In the genomic region with DNA sequence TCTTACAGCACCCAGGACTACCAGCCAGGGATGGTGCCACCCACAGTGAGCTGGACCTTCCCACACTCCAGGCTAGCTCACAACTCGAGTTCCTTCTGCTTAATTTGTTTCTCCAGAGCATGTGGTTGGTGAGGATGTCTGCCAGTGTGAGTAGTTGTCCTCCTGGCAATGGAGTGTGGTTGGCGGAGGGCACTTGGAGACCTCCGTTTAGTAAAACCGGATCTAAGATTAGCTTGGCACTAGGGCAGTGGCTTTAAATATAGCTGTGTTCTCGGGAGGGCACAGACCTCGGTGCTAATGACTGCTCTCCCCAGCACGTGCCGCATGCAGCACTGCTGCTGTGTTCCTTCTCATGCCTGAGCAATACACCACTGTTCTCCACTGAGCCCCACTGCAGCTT, we compare ENCODE assay signal across 14 mouse cellular contexts. TPM values are rescaled to one million over a fixed set of nuclear protein-coding genes. Genes with fewer than 3 reads are reported as not detected.
DNase-seq lines count a peak whose midpoint lies in the region; ATAC-seq and TF ChIP-seq lines count a peak whose summit lies in the region.
"Had no signal": no experiment of that assay in that cellular context is flagged by ENCODE, and none has a peak within 500 bp of the region (broad histone marks: within the 10 kb centered on the region; RNA-seq: fewer than 3 reads in every experiment).

No protein-coding gene starts in this region.

- H3K27ac ChIP-seq in heart, adult 2 months = peak overlapping the region; percentile 56
- no peak overlapping the region for H3K27ac ChIP-seq in heart, embryonic 10.5 days
- peak overlapping the region; percentile 73 to 76 for H3K27ac ChIP-seq in heart, embryonic 14.5 days (replicated peaks in 1 of 2; ENCODE audit: control insufficient read depth in 1 of 2, insufficient read depth in 1 of 2, low read depth in 2 of 2, low read length in 2 of 2)
- H3K27ac ChIP-seq: embryonic facial prominence, embryonic 10.5 days; forebrain, embryonic 12.5 days; midbrain, embryonic 10.5 days; neural tube, embryonic 13.5 days had no signal

- peak; percentile 39 to 70 for DNase-seq in heart, adult 2 months
- DNase-seq in heart, embryonic 10.5 days (ENCODE audit: low spot score) = no peak
- DNase-seq in right cerebral cortex, adult 2 months (ENCODE audit: low spot score in 2 of 2) = peak; percentile 47 to 58
- no peak for DNase-seq in right cerebral cortex, postnatal 4 days
- peak; percentile 51 for DNase-seq in skeletal muscle tissue, adult 2 months (ENCODE audit: low read depth, low spot score)
- no peak for DNase-seq in urinary bladder, postnatal 14 days (ENCODE audit: low spot score)
- DNase-seq in kidney, postnatal 14 days = no peak
- DNase-seq: kidney, adult 9 months; lung, adult 2 months had no signal

- intact Hi-C loops in heart, adult 2 months (cut with DNase I) = no loop called here

- no peaks in the 10 kb centered on the region for H3K27me3 ChIP-seq in heart, adult 2 months (ENCODE audit: control insufficient read depth, insufficient read depth, low read length)
- H3K27me3 ChIP-seq in heart, embryonic 10.5 days (ENCODE audit: insufficient read depth, poor library complexity, severe bottlenecking) = no peaks in the 10 kb centered on the region
- H3K27me3 ChIP-seq in heart, embryonic 14.5 days (ENCODE audit: control insufficient read depth, insufficient read depth, low read length) = no peaks in the 10 kb centered on the region
- H3K27me3 ChIP-seq: forebrain, embryonic 12.5 days; neural tube, embryonic 13.5 days had no signal

- no peak for TF ChIP-seq EP300 in heart, adult 2 months (IDR thresholded peaks at IDR 0.05; ENCODE audit: insufficient read depth, low read depth, low read length)

- no peak overlapping the region for H3K4me3 ChIP-seq in heart, adult 2 months
- no peak overlapping the region for H3K4me3 ChIP-seq in heart, embryonic 10.5 days
- H3K4me3 ChIP-seq in heart, embryonic 14.5 days (ENCODE audit: control insufficient read depth in 1 of 2, insufficient read depth in 1 of 2, low read depth in 1 of 2, low read length in 2 of 2) = no peak overlapping the region
- H3K4me3 ChIP-seq: embryonic facial prominence, embryonic 10.5 days; forebrain, embryonic 12.5 days; midbrain, embryonic 10.5 days; neural tube, embryonic 13.5 days had no signal

- peak; percentile 85 for ATAC-seq in heart, embryonic 14.5 days (ENCODE audit: insufficient number of reproducible peaks, insufficient read depth, low FRiP score, low read depth)

- WGBS in heart, adult 2 months = 61% methylated on average over 8 of the region's 8 CpGs
- 85% methylated on average over 8 of the region's 8 CpGs for WGBS in heart, embryonic 10.5 days
- 56% methylated on average over 8 of the region's 8 CpGs for WGBS in heart, embryonic 14.5 days

- H3K4me2 ChIP-seq in heart, embryonic 14.5 days (ENCODE audit: low read length) = no peak overlapping the region
- H3K4me2 ChIP-seq: forebrain, embryonic 12.5 days; neural tube, embryonic 13.5 days had no signal

- H3K9ac ChIP-seq in heart, adult 2 months (ENCODE audit: low read depth, low read length) = no peak overlapping the region
- H3K9ac ChIP-seq in heart, embryonic 14.5 days (ENCODE audit: low read length) = no peak overlapping the region
- H3K9ac ChIP-seq: forebrain, embryonic 12.5 days; neural tube, embryonic 13.5 days had no signal

- H3K79me2 ChIP-seq in heart, adult 2 months (replicated peaks; ENCODE audit: control insufficient read depth, insufficient read depth, low read length) = no peaks in the 10 kb centered on the region

- H3K36me3 ChIP-seq in heart, adult 2 months (ENCODE audit: control insufficient read depth, insufficient read depth, low read length) = no peaks in the 10 kb centered on the region
- H3K36me3 ChIP-seq in heart, embryonic 10.5 days = peaks cover 41% of the 10 kb centered on the region
- H3K36me3 ChIP-seq in heart, embryonic 14.5 days (ENCODE audit: control insufficient read depth, insufficient read depth, low read length) = peaks cover 47% of the 10 kb centered on the region

- no peak for TF ChIP-seq CTCF in heart, adult 2 months (IDR thresholded peaks at IDR 0.05)

- H3K9me3 ChIP-seq in heart, embryonic 10.5 days = no peaks in the 10 kb centered on the region
- H3K9me3 ChIP-seq in heart, embryonic 14.5 days (ENCODE audit: control insufficient read depth, low read length) = no peaks in the 10 kb centered on the region
- H3K9me3 ChIP-seq: embryonic facial prominence, embryonic 10.5 days; forebrain, embryonic 12.5 days; midbrain, embryonic 10.5 days; neural tube, embryonic 13.5 days had no signal

- TF ChIP-seq POLR2A in heart, adult 2 months (IDR thresholded peaks at IDR 0.05; ENCODE audit: insufficient read depth, low read depth, low read length) = no peak

- peaks cover 9% of the 10 kb centered on the region for H3K4me1 ChIP-seq in heart, adult 2 months (ENCODE audit: control insufficient read depth, insufficient read depth, low read length)
- H3K4me1 ChIP-seq in heart, embryonic 10.5 days = no peaks in the 10 kb centered on the region
- H3K4me1 ChIP-seq in heart, embryonic 14.5 days (ENCODE audit: control insufficient read depth in 2 of 2, insufficient read depth in 2 of 2, low read length in 2 of 2) = peaks cover 13 to 23% of the 10 kb centered on the region in 2 experiments
- H3K4me1 ChIP-seq: embryonic facial prominence, embryonic 10.5 days; forebrain, embryonic 12.5 days; midbrain, embryonic 10.5 days had no signal

RNA-seq across cellular contexts. Expression of a gene that starts 37.0 kb away (rescaled TPM):
- 10 to 100 TPM; 23.4 to 27.5 TPM for total RNA-seq in heart, adult 2 months (2021)
- polyA plus RNA-seq in heart, adult 2 months (2012; rRNA removed) = 16.6 and 27.9 TPM in 2 replicates
- polyA plus RNA-seq in heart, embryonic 10.5 days (2016; fragmentation: Nextera tagmentation; extraction: Ambion mirVana) = 37.3 and 38.8 TPM in 2 replicates
- polyA plus RNA-seq in heart, embryonic 14.5 days (2014; fragmentation: Nextera tagmentation; extraction: Ambion mirVana) = 34.4 and 35.5 TPM in 2 replicates

Comparison
In these comparisons a context has a peak if more than half of its experiments do, and no peak if none do; other contexts are left out.
1. DNase-seq: peak in heart, adult 2 months (2 of 2), right cerebral cortex, adult 2 months (2 of 2) and skeletal muscle tissue, adult 2 months (single experiment); none in heart, embryonic 10.5 days (single experiment), right cerebral cortex, postnatal 4 days (single experiment), urinary bladder, postnatal 14 days (single experiment) and kidney, postnatal 14 days (single experiment).